Mouse (Mus musculus): ENCODE results near the gene Man1a. TPM values are rescaled to one million over a fixed set of nuclear protein-coding genes. Genes with fewer than 3 reads are reported as not detected.

Man1a gene
- polyA plus RNA-seq, 1 experiment from 2014 or later = 9.9 TPM

GRCm38 (mm10) chr10:53925456-53925855, 151.0 kb downstream of the Man1a start:
- 69% methylated on average over 6 of the region's 6 CpGs for WGBS
- H3K4me3 ChIP-seq (replicated peaks; ENCODE audit: low read length) = no peak overlapping the region
- no peak for ATAC-seq (ENCODE audit: insufficient read depth, low FRiP score)
- no peaks in the 10 kb centered on the region for H3K9me3 ChIP-seq (replicated peaks; ENCODE audit: control insufficient read depth, low read length)
- H3K36me3 ChIP-seq (ENCODE audit: control insufficient read depth, insufficient read depth, low read length) = no peaks in the 10 kb centered on the region
- no peak overlapping the region for H3K27ac ChIP-seq (ENCODE audit: low read length)
- H3K4me2 ChIP-seq (ENCODE audit: low read depth, low read length) = no peak overlapping the region
- H3K9ac ChIP-seq (ENCODE audit: low read length) = no peak overlapping the region
- no peaks in the 10 kb centered on the region for H3K27me3 ChIP-seq (ENCODE audit: control insufficient read depth, insufficient read depth, low read length)
- peaks cover 6% of the 10 kb centered on the region; the same call in 1 of the 2 replicates for H3K4me1 ChIP-seq (ENCODE audit: control insufficient read depth, insufficient read depth, low read length)

- no peak overlapping the region for H3K4me3 ChIP-seq (replicated peaks; ENCODE audit: low read length)
- no peak overlapping the region for H3K27ac ChIP-seq (ENCODE audit: low read length)
- H3K36me3 ChIP-seq (ENCODE audit: control insufficient read depth, insufficient read depth, low read length) = no peaks in the 10 kb centered on the region
- WGBS = 77% methylated on average over 3 of the region's 3 CpGs
- H3K9me3 ChIP-seq (replicated peaks; ENCODE audit: control insufficient read depth, low read length) = no peaks in the 10 kb centered on the region
- no peaks in the 10 kb centered on the region for H3K27me3 ChIP-seq (ENCODE audit: control insufficient read depth, insufficient read depth, low read length)
- no peak overlapping the region for H3K4me2 ChIP-seq (ENCODE audit: low read depth, low read length)
- no peak for ATAC-seq (ENCODE audit: insufficient read depth, low FRiP score)
- H3K9ac ChIP-seq (ENCODE audit: low read length) = no peak overlapping the region
- no peaks in the 10 kb centered on the region for H3K4me1 ChIP-seq (ENCODE audit: control insufficient read depth, insufficient read depth, low read length)
These were observed 154.2 kb downstream of the Man1a start for GRCm38 (mm10) chr10:53922236-53922635.

- H3K9ac ChIP-seq (ENCODE audit: low read length) = no peak overlapping the region
- 86% methylated on average over 3 of the region's 3 CpGs for WGBS
- H3K4me2 ChIP-seq (ENCODE audit: low read depth, low read length) = no peak overlapping the region
- no peaks in the 10 kb centered on the region for H3K27me3 ChIP-seq (ENCODE audit: control insufficient read depth, insufficient read depth, low read length)
- no peaks in the 10 kb centered on the region for H3K9me3 ChIP-seq (replicated peaks; ENCODE audit: control insufficient read depth, low read length)
- ATAC-seq (ENCODE audit: insufficient read depth, low FRiP score) = no peak
- no peak overlapping the region for H3K4me3 ChIP-seq (replicated peaks; ENCODE audit: low read length)
- H3K36me3 ChIP-seq (ENCODE audit: control insufficient read depth, insufficient read depth, low read length) = no peaks in the 10 kb centered on the region
- peaks cover 5% of the 10 kb centered on the region; the same call in 1 of the 2 replicates for H3K4me1 ChIP-seq (ENCODE audit: control insufficient read depth, insufficient read depth, low read length)
- H3K27ac ChIP-seq (ENCODE audit: low read length) = no peak overlapping the region
These were observed 158.9 kb downstream of the Man1a start for GRCm38 (mm10) chr10:53917517-53917916.

- 0 out of 2 replicates have a peak, but pooled peaks have one; percentile 21 for ATAC-seq (ENCODE audit: insufficient read depth, low FRiP score)
- Histone ChIP-seq H3K27ac (ENCODE audit: low read length) (no peak overlapping the region), H3K4me3 (replicated peaks; ENCODE audit: low read length) (no peak overlapping the region), H3K36me3 (ENCODE audit: control insufficient read depth, insufficient read depth, low read length) (no peaks in the 10 kb centered on the region), H3K4me1 (ENCODE audit: control insufficient read depth, insufficient read depth, low read length) (peaks cover 5% of the 10 kb centered on the region; the same call in 1 of the 2 replicates), H3K27me3 (ENCODE audit: control insufficient read depth, insufficient read depth, low read length) (no peaks in the 10 kb centered on the region), H3K9ac (ENCODE audit: low read length) (no peak overlapping the region), H3K9me3 (replicated peaks; ENCODE audit: control insufficient read depth, low read length) (no peaks in the 10 kb centered on the region), H3K4me2 (ENCODE audit: low read depth, low read length) (no peak overlapping the region)
- WGBS = 60% methylated on average over 6 of the region's 6 CpGs
These were observed 160.7 kb downstream of the Man1a start for GRCm38 (mm10) chr10:53915719-53916118.

GRCm38 (mm10) chr10:53914974-53915609, 161.3 kb downstream of the Man1a start:
- Histone ChIP-seq H3K9me3 (replicated peaks; ENCODE audit: control insufficient read depth, low read length) (no peaks in the 10 kb centered on the region), H3K4me3 (replicated peaks; ENCODE audit: low read length) (no peak overlapping the region), H3K4me2 (ENCODE audit: low read depth, low read length) (no peak overlapping the region), H3K9ac (ENCODE audit: low read length) (no peak overlapping the region), H3K27me3 (ENCODE audit: control insufficient read depth, insufficient read depth, low read length) (no peaks in the 10 kb centered on the region), H3K36me3 (ENCODE audit: control insufficient read depth, insufficient read depth, low read length) (no peaks in the 10 kb centered on the region), H3K27ac (ENCODE audit: low read length) (0 out of 2 replicates have a peak overlapping the region, but pooled peaks have one; percentile 13), H3K4me1 (ENCODE audit: control insufficient read depth, insufficient read depth, low read length) (peaks cover 5% of the 10 kb centered on the region; the same call in 1 of the 2 replicates)
- peak; percentile 25; the same call in 1 of the 2 replicates for ATAC-seq (ENCODE audit: insufficient read depth, low FRiP score)
- 50% methylated on average over 8 of the region's 8 CpGs for WGBS

GRCm38 (mm10) chr10:53913546-53914312, 162.7 kb downstream of the Man1a start:
- H3K9me3 ChIP-seq (replicated peaks; ENCODE audit: control insufficient read depth, low read length) = no peaks in the 10 kb centered on the region
- H3K9ac ChIP-seq (ENCODE audit: low read length) = no peak overlapping the region
- no peak overlapping the region for H3K4me2 ChIP-seq (ENCODE audit: low read depth, low read length)
- H3K27me3 ChIP-seq (ENCODE audit: control insufficient read depth, insufficient read depth, low read length) = no peaks in the 10 kb centered on the region
- 86% methylated on average over 4 of the region's 4 CpGs for WGBS
- H3K4me1 ChIP-seq (ENCODE audit: control insufficient read depth, insufficient read depth, low read length) = peaks cover 5% of the 10 kb centered on the region; the same call in 1 of the 2 replicates
- H3K36me3 ChIP-seq (ENCODE audit: control insufficient read depth, insufficient read depth, low read length) = no peaks in the 10 kb centered on the region
- no peak for ATAC-seq (ENCODE audit: insufficient read depth, low FRiP score)
- no peak overlapping the region for H3K4me3 ChIP-seq (replicated peaks; ENCODE audit: low read length)
- H3K27ac ChIP-seq (ENCODE audit: low read length) = no peak overlapping the region

DNA sequence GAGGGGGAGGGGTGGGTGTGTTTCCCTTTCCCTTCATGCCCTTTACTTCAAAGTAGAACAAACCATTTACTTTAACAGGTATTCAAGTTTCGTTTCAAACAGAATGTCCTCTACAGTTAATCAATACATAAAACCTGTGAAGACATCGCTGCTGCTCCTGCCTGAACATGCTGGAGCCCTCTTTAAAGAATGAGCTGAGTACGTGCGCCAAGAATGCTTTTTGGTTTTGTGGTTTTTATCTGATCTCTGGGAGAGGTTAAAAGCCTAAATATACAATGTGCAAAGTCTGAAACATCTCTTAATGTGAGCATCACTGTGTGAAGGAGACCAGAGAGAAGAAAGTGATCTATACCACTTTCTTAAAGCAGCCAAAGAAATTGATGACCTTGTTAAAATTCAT, 186.9 kb downstream of the Man1a start:
- Histone ChIP-seq H3K4me2 (ENCODE audit: low read depth, low read length) (no peak overlapping the region), H3K4me1 (ENCODE audit: control insufficient read depth, insufficient read depth, low read length) (peaks cover 2% of the 10 kb centered on the region; the same call in 1 of the 2 replicates), H3K9me3 (replicated peaks; ENCODE audit: control insufficient read depth, low read length) (no peaks in the 10 kb centered on the region), H3K9ac (ENCODE audit: low read length) (no peak overlapping the region), H3K27me3 (ENCODE audit: control insufficient read depth, insufficient read depth, low read length) (no peaks in the 10 kb centered on the region), H3K4me3 (replicated peaks; ENCODE audit: low read length) (no peak overlapping the region), H3K36me3 (ENCODE audit: control insufficient read depth, insufficient read depth, low read length) (no peaks in the 10 kb centered on the region), H3K27ac (ENCODE audit: low read length) (no peak overlapping the region)
- WGBS = 21% methylated on average over 4 of the region's 4 CpGs
- no peak for ATAC-seq (ENCODE audit: insufficient read depth, low FRiP score)

- Histone ChIP-seq H3K4me1 (ENCODE audit: control insufficient read depth, insufficient read depth, low read length) (peaks cover 2% of the 10 kb centered on the region; the same call in 1 of the 2 replicates), H3K4me3 (replicated peaks; ENCODE audit: low read length) (no peak overlapping the region), H3K4me2 (ENCODE audit: low read depth, low read length) (no peak overlapping the region), H3K36me3 (ENCODE audit: control insufficient read depth, insufficient read depth, low read length) (no peaks in the 10 kb centered on the region), H3K27ac (ENCODE audit: low read length) (no peak overlapping the region), H3K9ac (ENCODE audit: low read length) (no peak overlapping the region), H3K27me3 (ENCODE audit: control insufficient read depth, insufficient read depth, low read length) (no peaks in the 10 kb centered on the region), H3K9me3 (replicated peaks; ENCODE audit: control insufficient read depth, low read length) (no peaks in the 10 kb centered on the region)
- ATAC-seq (ENCODE audit: insufficient read depth, low FRiP score) = no peak
- 69% methylated on average over 10 of the region's 10 CpGs for WGBS
These were observed 187.9 kb downstream of the Man1a start for GRCm38 (mm10) chr10:53888382-53889110.

GRCm38 (mm10) chr10:53886475-53886874, 189.9 kb downstream of the Man1a start:
- no peak overlapping the region for H3K4me3 ChIP-seq (replicated peaks; ENCODE audit: low read length)
- no peak for ATAC-seq (ENCODE audit: insufficient read depth, low FRiP score)
- H3K27ac ChIP-seq (ENCODE audit: low read length) = no peak overlapping the region
- H3K36me3 ChIP-seq (ENCODE audit: control insufficient read depth, insufficient read depth, low read length) = no peaks in the 10 kb centered on the region
- H3K4me1 ChIP-seq (ENCODE audit: control insufficient read depth, insufficient read depth, low read length) = peaks cover 2% of the 10 kb centered on the region; the same call in 1 of the 2 replicates
- H3K9me3 ChIP-seq (replicated peaks; ENCODE audit: control insufficient read depth, low read length) = no peaks in the 10 kb centered on the region
- no peak overlapping the region for H3K4me2 ChIP-seq (ENCODE audit: low read depth, low read length)
- H3K27me3 ChIP-seq (ENCODE audit: control insufficient read depth, insufficient read depth, low read length) = no peaks in the 10 kb centered on the region
- WGBS = 85% methylated on average over 5 of the region's 5 CpGs
- H3K9ac ChIP-seq (ENCODE audit: low read length) = no peak overlapping the region
